10 mouse cellular contexts compared by ENCODE assay signal in genomic region chr10:80097275-80097674, GRCm38 (mm10). TPM values are rescaled to one million over a fixed set of nuclear protein-coding genes. Genes with fewer than 3 reads are reported as not detected.
DNase-seq lines count a peak whose midpoint lies in the region; ATAC-seq and TF ChIP-seq lines count a peak whose summit lies in the region.
"Had no signal": no experiment of that assay in that cellular context is flagged by ENCODE, and none has a peak within 500 bp of the region (broad histone marks: within the 10 kb centered on the region; RNA-seq: fewer than 3 reads in every experiment).

No protein-coding gene starts in this region.

- H3K9ac ChIP-seq in heart, embryonic 16.5 days (ENCODE audit: low read length), result peak overlapping the region; percentile 47; the same call in 1 of the 2 replicates
- H3K9ac ChIP-seq in midbrain, embryonic 13.5 days (replicated peaks), result 0 out of 2 replicates have a peak overlapping the region, but pooled peaks have one; percentile 23
- H3K9ac ChIP-seq in midbrain, embryonic 14.5 days (replicated peaks; ENCODE audit: low read length), result no peak overlapping the region
- 0 out of 2 replicates have a peak overlapping the region, but pooled peaks have one; percentile 22 for H3K9ac ChIP-seq in intestine, postnatal 0 days (ENCODE audit: low read depth, low read length)
- H3K9ac ChIP-seq in stomach, postnatal 0 days (ENCODE audit: low read length), result no peak overlapping the region

- no peak for TF ChIP-seq EP300 in stomach, postnatal 0 days (optimal IDR thresholded peaks at IDR 0.05)

- no peaks in the 10 kb centered on the region for H3K36me3 ChIP-seq in heart, embryonic 16.5 days (ENCODE audit: control insufficient read depth, insufficient read depth)
- H3K36me3 ChIP-seq in midbrain, embryonic 13.5 days, result no peaks in the 10 kb centered on the region
- H3K36me3 ChIP-seq in midbrain, embryonic 14.5 days (ENCODE audit: control insufficient read depth, insufficient read depth, low read length), result no peaks in the 10 kb centered on the region
- H3K36me3 ChIP-seq in intestine, postnatal 0 days (ENCODE audit: control insufficient read depth, insufficient read depth), result peaks cover 4% of the 10 kb centered on the region; the same call in 1 of the 2 replicates
- no peaks in the 10 kb centered on the region for H3K36me3 ChIP-seq in stomach, postnatal 0 days (ENCODE audit: control insufficient read depth, insufficient read depth, low read length)

- 9% methylated on average over 6 of the region's 7 CpGs for WGBS in heart, embryonic 16.5 days
- WGBS in midbrain, embryonic 13.5 days, result 35% methylated on average over 5 of the region's 7 CpGs
- 17% methylated on average over 7 of the region's 7 CpGs for WGBS in midbrain, embryonic 14.5 days
- WGBS in intestine, postnatal 0 days, result 7% methylated on average over 7 of the region's 7 CpGs
- WGBS in stomach, postnatal 0 days, result 12% methylated on average over 5 of the region's 7 CpGs

- H3K27me3 ChIP-seq in heart, embryonic 16.5 days (ENCODE audit: control insufficient read depth, insufficient read depth, low read length), result no peaks in the 10 kb centered on the region
- H3K27me3 ChIP-seq in midbrain, embryonic 13.5 days, result no peaks in the 10 kb centered on the region
- H3K27me3 ChIP-seq in midbrain, embryonic 14.5 days (ENCODE audit: control insufficient read depth, insufficient read depth, low read length), result no peaks in the 10 kb centered on the region
- H3K27me3 ChIP-seq in intestine, postnatal 0 days (replicated peaks; ENCODE audit: control insufficient read depth, insufficient read depth, low read length), result no peaks in the 10 kb centered on the region
- no peaks in the 10 kb centered on the region for H3K27me3 ChIP-seq in stomach, postnatal 0 days (ENCODE audit: control insufficient read depth, insufficient read depth, low read length)

- peaks cover 48% of the 10 kb centered on the region for H3K4me1 ChIP-seq in heart, embryonic 16.5 days (ENCODE audit: control insufficient read depth, insufficient read depth, low read length)
- peaks cover 28% of the 10 kb centered on the region for H3K4me1 ChIP-seq in midbrain, embryonic 13.5 days (replicated peaks)
- peaks cover 8% of the 10 kb centered on the region for H3K4me1 ChIP-seq in midbrain, embryonic 14.5 days (ENCODE audit: control insufficient read depth, insufficient read depth, low read length)
- H3K4me1 ChIP-seq in intestine, postnatal 0 days (replicated peaks; ENCODE audit: control insufficient read depth, insufficient read depth, low read length), result peaks cover 16% of the 10 kb centered on the region; the same call in 1 of the 2 replicates
- peaks cover 14% of the 10 kb centered on the region for H3K4me1 ChIP-seq in stomach, postnatal 0 days (replicated peaks; ENCODE audit: control insufficient read depth, insufficient read depth)

- DNase-seq in heart, adult 18-20 months, result no peak
- DNase-seq in midbrain, embryonic 14.5 days, result no peak
- peak; percentile 68 for DNase-seq in stomach, postnatal 0 days (ENCODE audit: low spot score)
- no peak for DNase-seq in cerebellum, postnatal 14 days
- DNase-seq in ovary, postnatal 10 days (ENCODE audit: low spot score), result no peak
- DNase-seq: adrenal gland, postnatal 25 days had no signal

- H3K9me3 ChIP-seq in heart, embryonic 16.5 days (replicated peaks; ENCODE audit: control insufficient read depth, low read length), result no peaks in the 10 kb centered on the region
- no peaks in the 10 kb centered on the region for H3K9me3 ChIP-seq in midbrain, embryonic 13.5 days
- no peaks in the 10 kb centered on the region for H3K9me3 ChIP-seq in midbrain, embryonic 14.5 days (ENCODE audit: control insufficient read depth, low read length)
- H3K9me3 ChIP-seq in intestine, postnatal 0 days (ENCODE audit: control insufficient read depth), result no peaks in the 10 kb centered on the region
- no peaks in the 10 kb centered on the region for H3K9me3 ChIP-seq in stomach, postnatal 0 days (ENCODE audit: control insufficient read depth, low read length)

- H3K27ac ChIP-seq in heart, embryonic 16.5 days (ENCODE audit: low read length), result 0 out of 2 replicates have a peak overlapping the region, but pooled peaks have one; percentile 42
- no peak overlapping the region for H3K27ac ChIP-seq in midbrain, embryonic 13.5 days
- no peak overlapping the region for H3K27ac ChIP-seq in midbrain, embryonic 14.5 days (replicated peaks; ENCODE audit: low read depth, low read length)
- H3K27ac ChIP-seq in intestine, postnatal 0 days (ENCODE audit: low read depth, low read length), result no peak overlapping the region
- no peak overlapping the region for H3K27ac ChIP-seq in stomach, postnatal 0 days (replicated peaks)
- H3K27ac ChIP-seq: left cerebral cortex, adult 2 months had no signal

- peak; percentile 39; the same call in 1 of the 2 replicates for ATAC-seq in heart, embryonic 16.5 days (replicated peaks; ENCODE audit: extremely low read depth, insufficient read depth, low FRiP score)
- no peak for ATAC-seq in midbrain, embryonic 13.5 days
- ATAC-seq in midbrain, embryonic 14.5 days (ENCODE audit: low FRiP score, low TSS enrichment), result no peak
- ATAC-seq in intestine, postnatal 0 days, result no peak
- 0 out of 2 replicates have a peak, but pooled peaks have one; percentile 6 for ATAC-seq in stomach, postnatal 0 days (ENCODE audit: low FRiP score, low TSS enrichment)

- H3K4me3 ChIP-seq in heart, embryonic 16.5 days (ENCODE audit: low read length), result no peak overlapping the region
- H3K4me3 ChIP-seq in midbrain, embryonic 13.5 days (replicated peaks), result no peak overlapping the region
- no peak overlapping the region for H3K4me3 ChIP-seq in midbrain, embryonic 14.5 days (replicated peaks; ENCODE audit: low read depth, low read length)
- H3K4me3 ChIP-seq in intestine, postnatal 0 days (ENCODE audit: low read depth, low read length), result no peak overlapping the region
- H3K4me3 ChIP-seq in stomach, postnatal 0 days (ENCODE audit: low read depth, low read length), result no peak overlapping the region
- H3K4me3 ChIP-seq: left cerebral cortex, adult 2 months had no signal

- no peak for TF ChIP-seq CTCF in intestine, postnatal 0 days (IDR thresholded peaks at IDR 0.05; ENCODE audit: low read depth)
- TF ChIP-seq CTCF in stomach, postnatal 0 days (IDR thresholded peaks at IDR 0.05; ENCODE audit: low read depth), result no peak

- peak overlapping the region; percentile 19; the same call in 1 of the 2 replicates for H3K4me2 ChIP-seq in heart, embryonic 16.5 days (ENCODE audit: low read depth, low read length)
- no peak overlapping the region for H3K4me2 ChIP-seq in midbrain, embryonic 13.5 days (replicated peaks)
- no peak overlapping the region for H3K4me2 ChIP-seq in midbrain, embryonic 14.5 days (ENCODE audit: low read length)
- H3K4me2 ChIP-seq in intestine, postnatal 0 days (replicated peaks; ENCODE audit: low read depth), result 0 out of 2 replicates have a peak overlapping the region, but pooled peaks have one; percentile 13
- H3K4me2 ChIP-seq in stomach, postnatal 0 days (replicated peaks; ENCODE audit: low read depth), result 0 out of 2 replicates have a peak overlapping the region, but pooled peaks have one; percentile 2

RNA-seq across cellular contexts. Expression of gene Sbno2, which starts 8.1 kb away (rescaled TPM):
- 11.7 and 13.5 TPM in 2 replicates for polyA plus RNA-seq in heart, embryonic 16.5 days (2015; fragmentation: Nextera tagmentation; extraction: Ambion mirVana)
- total RNA-seq in heart, adult 18-20 months (2021), result 10 to 100 TPM in 1 of 2 experiments, 1 to 10 TPM in 1; 9.0 to 10.1 TPM
- polyA plus RNA-seq in midbrain, embryonic 13.5 days (2015; fragmentation: Nextera tagmentation; extraction: Ambion mirVana), result 13.4 and 15.3 TPM in 2 replicates
- polyA plus RNA-seq in midbrain, embryonic 14.5 days (2014; fragmentation: Nextera tagmentation; extraction: Ambion mirVana), result 13.2 and 13.3 TPM in 2 replicates
- polyA plus RNA-seq in intestine, postnatal 0 days (2015; fragmentation: Nextera tagmentation; extraction: Ambion mirVana), result 9.8 and 11.1 TPM in 2 replicates
- 10.7 and 11.0 TPM in 2 replicates for polyA plus RNA-seq in stomach, postnatal 0 days (2015; fragmentation: Nextera tagmentation; extraction: Ambion mirVana)

RNA-seq across cellular contexts. Expression of gene Stk11, which starts 18.3 kb away (rescaled TPM):
- 13.8 and 15.3 TPM in 2 replicates for polyA plus RNA-seq in heart, embryonic 16.5 days (2015; fragmentation: Nextera tagmentation; extraction: Ambion mirVana)
- total RNA-seq in heart, adult 18-20 months (2021), result 100 to 1,000 TPM; 127 to 149 TPM
- 17.7 and 20.7 TPM in 2 replicates for polyA plus RNA-seq in midbrain, embryonic 13.5 days (2015; fragmentation: Nextera tagmentation; extraction: Ambion mirVana)
- 26.5 and 38.7 TPM in 2 replicates for polyA plus RNA-seq in midbrain, embryonic 14.5 days (2014; fragmentation: Nextera tagmentation; extraction: Ambion mirVana)
- polyA plus RNA-seq in intestine, postnatal 0 days (2015; fragmentation: Nextera tagmentation; extraction: Ambion mirVana), result 11.7 and 12.4 TPM in 2 replicates
- 10.3 and 11.2 TPM in 2 replicates for polyA plus RNA-seq in stomach, postnatal 0 days (2015; fragmentation: Nextera tagmentation; extraction: Ambion mirVana)

RNA-seq across cellular contexts. Expression of gene Atp5d, which starts 41.2 kb away (rescaled TPM):
- 1,107 and 1,132 TPM in 2 replicates for polyA plus RNA-seq in heart, embryonic 16.5 days (2015; fragmentation: Nextera tagmentation; extraction: Ambion mirVana)
- total RNA-seq in heart, adult 18-20 months (2021), result 1,000 to 10,000 TPM; 1,096 to 1,108 TPM
- 391 and 394 TPM in 2 replicates for polyA plus RNA-seq in midbrain, embryonic 13.5 days (2015; fragmentation: Nextera tagmentation; extraction: Ambion mirVana)
- polyA plus RNA-seq in midbrain, embryonic 14.5 days (2014; fragmentation: Nextera tagmentation; extraction: Ambion mirVana), result 407 and 480 TPM in 2 replicates
- 1,009 and 1,013 TPM in 2 replicates for polyA plus RNA-seq in intestine, postnatal 0 days (2015; fragmentation: Nextera tagmentation; extraction: Ambion mirVana)
- 679 and 705 TPM in 2 replicates for polyA plus RNA-seq in stomach, postnatal 0 days (2015; fragmentation: Nextera tagmentation; extraction: Ambion mirVana)

RNA-seq across cellular contexts. Expression of gene Cbarp, which starts 43.4 kb away (rescaled TPM):
- polyA plus RNA-seq in heart, embryonic 16.5 days (2015; fragmentation: Nextera tagmentation; extraction: Ambion mirVana), result 2.5 TPM in 2 replicates
- total RNA-seq in heart, adult 18-20 months (2021), result 1 to 10 TPM; 2.7 to 3.1 TPM
- polyA plus RNA-seq in midbrain, embryonic 13.5 days (2015; fragmentation: Nextera tagmentation; extraction: Ambion mirVana), result 40.6 and 45.3 TPM in 2 replicates
- 78.9 and 101 TPM in 2 replicates for polyA plus RNA-seq in midbrain, embryonic 14.5 days (2014; fragmentation: Nextera tagmentation; extraction: Ambion mirVana)
- 2.1 and 2.7 TPM in 2 replicates for polyA plus RNA-seq in intestine, postnatal 0 days (2015; fragmentation: Nextera tagmentation; extraction: Ambion mirVana)
- 4.2 and 4.3 TPM in 2 replicates for polyA plus RNA-seq in stomach, postnatal 0 days (2015; fragmentation: Nextera tagmentation; extraction: Ambion mirVana)

RNA-seq across cellular contexts. Expression of gene Gpx4, which starts 50.3 kb away (rescaled TPM):
- 668 and 748 TPM in 2 replicates for polyA plus RNA-seq in heart, embryonic 16.5 days (2015; fragmentation: Nextera tagmentation; extraction: Ambion mirVana)
- 1,000 to 10,000 TPM in 1 of 2 experiments, 100 to 1,000 TPM in 1; 983 to 1,022 TPM for total RNA-seq in heart, adult 18-20 months (2021)
- polyA plus RNA-seq in midbrain, embryonic 13.5 days (2015; fragmentation: Nextera tagmentation; extraction: Ambion mirVana), result 498 and 532 TPM in 2 replicates
- polyA plus RNA-seq in midbrain, embryonic 14.5 days (2014; fragmentation: Nextera tagmentation; extraction: Ambion mirVana), result 508 and 543 TPM in 2 replicates
- 1,519 and 1,523 TPM in 2 replicates for polyA plus RNA-seq in intestine, postnatal 0 days (2015; fragmentation: Nextera tagmentation; extraction: Ambion mirVana)
- 435 and 445 TPM in 2 replicates for polyA plus RNA-seq in stomach, postnatal 0 days (2015; fragmentation: Nextera tagmentation; extraction: Ambion mirVana)

Comparison
In these comparisons a context has a peak if more than half of its experiments do, and no peak if none do; other contexts are left out.
1. H3K9ac ChIP-seq: peak in heart, embryonic 16.5 days (single experiment), midbrain, embryonic 13.5 days (single experiment) and intestine, postnatal 0 days (single experiment); none in midbrain, embryonic 14.5 days (single experiment) and stomach, postnatal 0 days (single experiment).
2. ATAC-seq: peak in heart, embryonic 16.5 days (single experiment) and stomach, postnatal 0 days (single experiment); none in midbrain, embryonic 13.5 days (single experiment), midbrain, embryonic 14.5 days (single experiment) and intestine, postnatal 0 days (single experiment).
3. H3K4me2 ChIP-seq: peak in heart, embryonic 16.5 days (single experiment), intestine, postnatal 0 days (single experiment) and stomach, postnatal 0 days (single experiment); none in midbrain, embryonic 13.5 days (single experiment) and midbrain, embryonic 14.5 days (single experiment).